Mouse (Mus musculus) ES-E14 (cell line): Measurements from ENCODE around the gene Il16. TPM values are rescaled to one million over a fixed set of nuclear protein-coding genes. Genes with fewer than 3 reads are reported as not detected.

Experiments used
- DNase-seq: peaks from one replicate; pipeline ENCODE4 v3.0.0-alpha.2; 2013; ENCODE audit warnings: low read depth, low spot score
- H3K27ac ChIP-seq: 2 replicates; pipeline ENCODE4 v1.5.1; 2012; ENCODE audit warnings: low read depth, mild to moderate bottlenecking, low read length, moderate library complexity, mixed read lengths; ENCODE audit not compliant: poor library complexity, insufficient read depth, severe bottlenecking
- H3K36me3 ChIP-seq: 2 replicates; pipeline ENCODE4 v1.6.1; 2012; ENCODE audit warnings: mild to moderate bottlenecking, low read length, moderate library complexity, mixed read lengths; ENCODE audit not compliant: control insufficient read depth, poor library complexity, insufficient read depth, severe bottlenecking
- H3K4me1 ChIP-seq, 2 experiments: fragments of 150-350 bp in 1 of 2; sonication (generic) in 1 of 2; 2 replicates each; pipeline ENCODE4 v1.6.1; 2012; ENCODE audit warnings: low read length in 2 of 2, mild to moderate bottlenecking in 1 of 2, mixed read lengths in 1 of 2; ENCODE audit not compliant: control insufficient read depth in 2 of 2, insufficient read depth in 2 of 2, poor library complexity in 1 of 2
- H3K4me3 ChIP-seq, 2 experiments: fragments of 150-350 bp in 1 of 2; sonication (generic) in 1 of 2; 2 replicates each; pipeline ENCODE4 v1.5.1; 2012; ENCODE audit warnings: low read length in 2 of 2, low read depth in 1 of 2, mild to moderate bottlenecking in 1 of 2, mixed read lengths in 1 of 2; ENCODE audit not compliant: insufficient read depth in 1 of 2, poor library complexity in 1 of 2, severe bottlenecking in 1 of 2
- H3K9ac ChIP-seq: 2 replicates; pipeline ENCODE4 v1.6.1; 2012; ENCODE audit warnings: low read depth, mild to moderate bottlenecking, low read length, mixed read lengths; ENCODE audit not compliant: poor library complexity, insufficient read depth, severe bottlenecking
- H3K9me3 ChIP-seq: fragments of 150-350 bp; sonication (generic); 2 replicates; pipeline ENCODE4 v1.6.1; 2012; ENCODE audit warnings: low read depth, mild to moderate bottlenecking, low read length; ENCODE audit not compliant: control insufficient read depth, insufficient read depth
- CHD2 ChIP-seq: IDR thresholded peaks from 2 replicates; pipeline ENCODE4 v1.6.1; 2014; ENCODE audit warnings: mild to moderate bottlenecking, low read depth, low read length, inconsistent platforms
- HCFC1 ChIP-seq: IDR thresholded peaks from 2 replicates; pipeline ENCODE4 v1.6.1; 2012; ENCODE audit warnings: low read length, inconsistent platforms, borderline replicate concordance; ENCODE audit not compliant: insufficient read depth
- MAFK ChIP-seq: IDR thresholded peaks from 2 replicates; pipeline ENCODE4 v1.6.1; 2014; ENCODE audit warnings: mild to moderate bottlenecking, low read depth, low read length, inconsistent platforms; ENCODE audit not compliant: insufficient read depth
- ZC3H11A ChIP-seq: IDR thresholded peaks from 2 replicates; pipeline ENCODE4 v1.6.1; 2012; ENCODE audit warnings: low read depth, mild to moderate bottlenecking, inconsistent platforms, low read length, borderline replicate concordance
- ZNF384 ChIP-seq: IDR thresholded peaks from 2 replicates; pipeline ENCODE4 v1.6.1; 2012; ENCODE audit warnings: low read depth, low read length, inconsistent platforms
- in situ Hi-C, 2 experiments: fragments of 600-800 bp; cut with MboI; formaldehyde crosslinking; loops; one replicate each; pipeline ENCODE4 v1.15.1; 2025; ENCODE audit warnings: low sequenced_read_pairs in 2 of 2, inconsistent platforms in 1 of 2; ENCODE audit not compliant: unreplicated experiment in 2 of 2
- total RNA-seq: library from RNA; depleted of rRNA; stranded (reverse); fragments of 300-350 nt; gene quantifications from 2 replicates; pipeline ENCODE4 v1.2.3, GENCODE M21; 2012

Il16 gene
- total RNA-seq, 1 experiment = 0.36 TPM

DNA sequence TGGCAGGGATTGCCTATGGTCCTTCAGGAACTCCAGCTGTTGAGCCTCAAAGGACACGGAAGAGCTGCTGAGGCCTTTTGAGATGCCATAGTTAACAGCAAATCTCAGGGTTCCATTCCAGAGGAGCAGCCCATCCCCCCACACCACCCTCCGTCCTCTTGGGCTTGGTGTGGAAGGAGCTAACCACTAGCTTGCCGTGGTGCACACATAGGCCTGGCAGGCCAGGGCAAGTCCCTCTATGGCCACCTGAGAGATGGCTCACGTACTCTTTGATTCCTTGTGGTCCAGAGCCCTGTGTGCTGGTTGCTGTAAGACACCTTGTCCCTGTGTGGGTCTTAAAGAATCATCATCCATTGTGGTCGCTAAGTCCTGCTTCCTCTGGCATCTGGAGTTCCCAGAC, 104.9 kb downstream of the Il16 start:
- peaks cover 17% of the 10 kb centered on the region for H3K36me3 ChIP-seq
- no peak overlapping the region for H3K9ac ChIP-seq
- TF ChIP-seq ZC3H11A = no peak
- no peak for TF ChIP-seq HCFC1
- TF ChIP-seq MAFK = no peak
- no peak for TF ChIP-seq ZNF384
- no peak for TF ChIP-seq CHD2
- no peaks in the 10 kb centered on the region for H3K4me1 ChIP-seq
- in situ Hi-C loops = no loop called here
- no peaks in the 10 kb centered on the region for H3K9me3 ChIP-seq
- H3K27ac ChIP-seq = no peak overlapping the region
- DNase-seq = no peak
- no peak overlapping the region for H3K4me3 ChIP-seq

DNA sequence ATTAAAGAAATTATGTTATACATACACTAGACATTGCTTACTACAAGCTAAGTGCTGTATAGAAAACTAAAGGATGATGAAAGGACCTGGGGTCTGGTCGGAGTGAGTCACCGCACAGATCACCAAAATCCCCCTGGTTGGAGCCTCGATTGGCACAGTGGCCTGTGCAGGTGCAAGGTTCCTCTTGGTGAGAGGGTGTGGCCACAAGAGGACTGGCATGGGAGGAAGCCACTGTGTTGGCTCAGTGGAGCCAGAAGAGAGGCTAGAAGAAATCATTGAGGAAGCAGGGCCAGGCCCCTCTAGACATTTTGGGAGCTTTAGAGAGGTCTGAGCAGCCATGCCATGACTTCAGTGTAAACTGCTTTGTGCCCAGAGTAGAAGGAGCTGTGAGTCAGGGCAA, 106.4 kb downstream of the Il16 start:
- no peak overlapping the region for H3K9ac ChIP-seq
- no peak overlapping the region for H3K27ac ChIP-seq
- in situ Hi-C loops = no loop called here
- peaks cover 17% of the 10 kb centered on the region for H3K36me3 ChIP-seq
- no peak for TF ChIP-seq CHD2
- no peak overlapping the region for H3K4me3 ChIP-seq
- no peaks in the 10 kb centered on the region for H3K9me3 ChIP-seq
- DNase-seq = no peak
- no peaks in the 10 kb centered on the region for H3K4me1 ChIP-seq

DNA sequence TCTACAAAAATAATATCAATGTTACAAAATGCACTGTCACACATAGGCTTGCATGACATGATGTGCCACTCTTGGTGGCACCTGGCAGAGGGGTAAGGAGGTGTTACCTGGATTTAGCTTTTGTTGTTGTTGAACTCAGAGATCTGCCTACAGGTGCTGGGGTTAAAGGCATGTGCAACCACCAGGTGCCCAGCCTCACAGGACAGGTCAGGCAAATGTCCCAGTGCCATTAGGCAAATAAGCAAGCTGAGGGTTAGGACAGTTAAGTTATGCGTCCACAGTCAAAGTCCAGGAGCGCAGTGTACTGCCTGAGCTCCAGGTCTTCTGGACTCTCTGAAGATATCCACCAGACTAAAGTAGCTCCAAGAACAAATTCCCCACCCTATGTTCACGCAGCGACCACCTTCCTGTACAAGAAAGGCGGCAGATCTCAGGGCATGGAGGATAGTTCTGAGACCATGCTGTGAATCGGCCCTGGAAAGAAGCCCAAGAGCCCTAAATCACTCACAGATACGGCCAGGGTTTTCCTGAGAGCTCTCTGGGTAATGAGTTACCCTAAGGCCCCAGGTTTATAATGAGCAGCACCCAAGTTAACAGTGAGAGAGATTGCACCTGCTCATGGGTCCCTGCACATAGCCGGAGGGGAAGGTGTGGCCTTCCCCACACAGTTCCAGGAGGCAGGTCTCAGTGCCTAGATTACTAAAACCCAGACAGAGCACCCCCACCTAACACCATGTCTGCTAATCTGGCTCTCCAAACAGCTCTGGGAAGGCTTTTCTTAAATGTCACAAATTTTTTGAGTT, 107.5 kb downstream of the Il16 start:
- Histone ChIP-seq H3K9ac (no peak overlapping the region), H3K9me3 (no peaks in the 10 kb centered on the region), H3K4me1 (no peaks in the 10 kb centered on the region; a peak in 1 of 4 replicates), H3K27ac (no peak overlapping the region), H3K36me3 (peaks cover 17% of the 10 kb centered on the region), H3K4me3 (no peak overlapping the region)
- DNase-seq = no peak
- in situ Hi-C loops = no loop called here
- TF ChIP-seq ZC3H11A (no peak), ZNF384 (no peak), HCFC1 (no peak), MAFK (no peak)

DNA sequence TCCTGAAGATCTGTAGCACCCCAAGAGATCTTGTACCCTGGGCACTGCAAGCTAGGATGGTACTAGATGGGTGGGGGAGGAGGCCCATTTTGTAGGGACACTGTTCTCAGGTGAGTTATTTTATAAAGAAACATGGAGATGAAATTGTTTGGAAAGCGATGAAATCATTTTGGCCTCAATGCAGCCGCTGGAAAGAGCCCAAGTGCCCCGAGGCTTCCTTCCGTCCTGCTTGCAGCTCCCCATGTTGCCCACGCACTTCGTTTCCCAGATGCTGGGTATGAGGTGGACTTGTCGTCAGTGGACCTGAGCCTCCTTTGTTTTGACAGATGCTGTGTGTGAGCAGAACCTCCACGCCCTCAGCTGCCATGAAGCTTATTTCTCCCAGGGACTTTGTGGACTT, 109.1 kb downstream of the Il16 start:
- no peak overlapping the region for H3K9ac ChIP-seq
- DNase-seq = no peak
- H3K9me3 ChIP-seq = no peaks in the 10 kb centered on the region
- H3K27ac ChIP-seq = no peak overlapping the region
- no peak overlapping the region for H3K4me3 ChIP-seq
- TF ChIP-seq HCFC1 = no peak
- no peak for TF ChIP-seq ZNF384
- no peak for TF ChIP-seq CHD2
- no peak for TF ChIP-seq ZC3H11A
- TF ChIP-seq MAFK = no peak
- in situ Hi-C loops = no loop called here
- H3K4me1 ChIP-seq = peaks cover 0 to 2% of the 10 kb centered on the region in 2 experiments; a peak in 2 of 4 replicates
- H3K36me3 ChIP-seq = peaks cover 17% of the 10 kb centered on the region

DNA sequence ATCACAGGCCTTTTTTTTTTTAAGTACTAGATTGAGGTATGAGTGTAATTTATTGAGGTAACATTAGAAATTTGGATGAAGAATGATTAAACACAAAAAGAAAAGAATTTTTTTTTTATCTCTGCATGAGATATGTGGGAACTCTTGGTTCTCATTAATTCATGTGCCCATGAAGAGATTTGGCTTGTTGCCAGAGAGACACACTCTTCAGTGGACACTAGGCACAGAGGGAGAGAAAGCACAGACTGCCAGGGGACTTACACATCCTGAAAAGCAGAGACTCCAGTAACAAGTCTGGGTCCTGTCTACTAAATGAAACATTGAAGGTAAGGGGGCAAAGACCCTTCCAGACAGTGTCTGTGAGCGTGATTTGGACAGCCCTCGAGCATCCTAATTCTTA, 109.8 kb downstream of the Il16 start:
- Histone ChIP-seq H3K36me3 (peaks cover 14% of the 10 kb centered on the region), H3K4me1 (peaks cover 0 to 2% of the 10 kb centered on the region in 2 experiments; a peak in 2 of 4 replicates), H3K4me3 (no peak overlapping the region), H3K27ac (no peak overlapping the region), H3K9ac (no peak overlapping the region), H3K9me3 (no peaks in the 10 kb centered on the region)
- DNase-seq = no peak
- TF ChIP-seq MAFK = no peak
- no peak for TF ChIP-seq HCFC1
- TF ChIP-seq ZC3H11A = no peak
- no peak for TF ChIP-seq ZNF384
- no peak for TF ChIP-seq CHD2
- in situ Hi-C loops = no loop called here
